Mouse (Mus musculus): ENCODE data around the gene Gm8947. TPM values are rescaled to one million over a fixed set of nuclear protein-coding genes. Genes with fewer than 3 reads are reported as not detected.
"Not testable (repeated sequence)": the region's sequence is repeated elsewhere in the genome, so short reads cannot be mapped to it uniquely, and the experiment has no call there.

The Gm8947 gene
- total RNA-seq (2021) = not detected
- long read RNA-seq, experiment 1 = 0 reads
- long read RNA-seq, experiment 2 = 0 reads

- not testable (repeated sequence) for DNase-seq (ENCODE audit: low spot score in 2 of 2); H3K4me3 ChIP-seq; H3K27ac ChIP-seq
Measured at GRCm38 (mm10) chr1:151192075-151192474, at the start of gene Gm8947. Gene Gm8947, plus strand, starts transcription at chr1:151192376.

- DNase-seq (ENCODE audit: low spot score in 2 of 2) = no peak
- no peak overlapping the region for H3K27ac ChIP-seq
- no peak for TF ChIP-seq CTCF (conservative IDR thresholded peaks at IDR 0.05)
- no peak overlapping the region for H3K4me3 ChIP-seq
Measured at GRCm38 (mm10) chr1:151144471-151145146, 47.6 kb upstream of the Gm8947 start.

- TF ChIP-seq CTCF (conservative IDR thresholded peaks at IDR 0.05) = no peak
- no peak for DNase-seq (ENCODE audit: low spot score in 2 of 2)
- no peak overlapping the region for H3K4me3 ChIP-seq
- no peak overlapping the region for H3K27ac ChIP-seq
Measured at GRCm38 (mm10) chr1:151147801-151148200, 44.4 kb upstream of the Gm8947 start.

GRCm38 (mm10) chr1:151150211-151150610, 42.0 kb upstream of the Gm8947 start:
- TF ChIP-seq CTCF (conservative IDR thresholded peaks at IDR 0.05) = no peak
- no peak overlapping the region for H3K4me3 ChIP-seq
- DNase-seq (ENCODE audit: low spot score in 2 of 2) = no peak
- no peak overlapping the region for H3K27ac ChIP-seq

DNA sequence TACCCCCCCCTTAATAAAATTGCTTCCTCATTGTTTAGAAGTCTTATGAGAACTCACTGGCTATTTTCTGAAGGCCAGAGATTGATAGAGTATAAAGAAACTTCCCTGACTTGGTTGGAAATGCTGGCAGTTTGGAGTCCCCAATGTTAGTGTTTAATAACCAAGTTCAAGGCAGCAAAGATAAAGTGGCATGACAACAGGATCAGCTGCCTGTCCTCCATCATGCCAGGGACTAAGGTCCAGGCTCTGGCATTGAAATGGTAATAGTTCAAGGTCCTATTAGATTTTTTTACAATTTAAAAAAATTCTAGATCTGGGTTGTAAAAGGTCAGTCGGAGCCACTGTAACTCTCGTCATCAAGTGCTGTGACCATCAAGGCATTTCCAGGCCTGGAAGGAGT, 41.1 kb upstream of the Gm8947 start:
- Histone ChIP-seq H3K27ac (no peak overlapping the region), H3K4me3 (no peak overlapping the region)
- no peak for TF ChIP-seq CTCF (conservative IDR thresholded peaks at IDR 0.05)
- DNase-seq (ENCODE audit: low spot score in 2 of 2) = no peak

DNA sequence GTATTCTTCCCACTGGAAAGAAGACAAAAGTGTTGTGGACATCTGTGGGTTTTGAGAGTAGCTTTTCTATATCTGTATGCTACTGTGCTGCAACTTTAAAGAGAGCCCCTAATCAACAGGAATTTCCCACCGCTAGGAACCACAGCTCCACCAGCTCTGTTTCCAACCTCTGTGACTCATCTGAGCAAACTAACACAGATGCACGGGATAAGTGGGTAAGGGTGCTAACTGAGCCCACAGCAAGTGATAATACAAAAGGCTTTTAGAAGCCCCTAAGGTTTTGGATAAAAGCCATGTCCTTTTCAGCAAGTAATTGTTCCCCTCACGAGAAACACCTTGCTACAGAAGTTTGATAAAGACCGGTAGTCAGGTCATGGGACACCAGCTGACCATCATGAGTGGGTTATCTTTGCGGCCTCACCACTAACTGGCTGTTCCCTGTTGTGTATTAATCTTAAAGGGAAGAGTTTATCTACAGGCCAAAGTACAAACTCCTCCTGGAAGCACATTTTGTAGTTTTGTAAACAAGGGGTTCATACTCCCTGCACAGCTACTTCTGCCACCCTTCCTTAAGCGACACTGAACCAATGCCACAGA, 39.0 kb upstream of the Gm8947 start:
- H3K27ac ChIP-seq = no peak overlapping the region
- no peak for TF ChIP-seq CTCF (conservative IDR thresholded peaks at IDR 0.05)
- no peak for DNase-seq (ENCODE audit: low spot score in 2 of 2)
- no peak overlapping the region for H3K4me3 ChIP-seq

DNA sequence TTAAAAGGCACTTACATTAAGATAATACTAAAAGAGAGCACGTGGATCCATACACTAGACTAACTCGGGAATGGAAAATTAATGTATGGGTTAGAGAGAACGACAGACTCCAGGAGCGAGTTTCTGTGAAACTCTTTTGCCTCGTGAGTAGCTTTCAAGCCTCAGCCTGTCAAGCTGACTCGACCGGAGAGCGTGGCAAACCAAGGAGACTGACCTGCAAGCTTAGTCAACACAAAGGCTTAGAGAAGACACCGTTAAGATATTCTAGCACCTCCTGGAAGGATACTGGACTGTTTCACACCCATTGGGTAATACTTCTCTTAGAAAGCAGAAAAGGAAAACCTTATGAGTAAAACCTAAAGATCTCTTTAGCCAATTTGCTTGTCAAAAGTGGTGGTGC, 38.0 kb upstream of the Gm8947 start:
- not testable (repeated sequence) for H3K27ac ChIP-seq; DNase-seq (ENCODE audit: low spot score in 2 of 2); H3K4me3 ChIP-seq

DNA sequence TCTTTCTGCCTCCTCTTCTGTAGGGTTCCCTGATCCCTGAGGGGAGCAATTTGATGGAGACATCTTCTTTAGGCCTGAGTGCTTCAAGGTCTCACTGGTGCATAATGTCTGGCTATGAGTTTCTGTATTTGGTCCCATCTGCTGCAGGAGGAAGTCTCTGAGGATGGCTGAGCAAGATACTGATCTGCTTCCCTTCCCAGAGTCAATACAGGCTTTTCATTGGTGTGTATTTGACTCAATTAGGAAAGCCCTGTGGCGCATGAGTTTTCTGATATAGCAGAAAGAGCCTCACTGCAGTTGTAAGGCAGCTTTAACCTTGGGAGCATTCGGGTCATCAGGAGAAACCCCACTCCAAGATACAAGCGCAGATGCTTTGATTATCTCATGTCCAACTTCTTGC, 36.0 kb upstream of the Gm8947 start:
- DNase-seq (ENCODE audit: low spot score in 2 of 2) = no peak
- H3K4me3 ChIP-seq = no peak overlapping the region
- TF ChIP-seq CTCF (conservative IDR thresholded peaks at IDR 0.05) = no peak
- H3K27ac ChIP-seq = no peak overlapping the region

DNA sequence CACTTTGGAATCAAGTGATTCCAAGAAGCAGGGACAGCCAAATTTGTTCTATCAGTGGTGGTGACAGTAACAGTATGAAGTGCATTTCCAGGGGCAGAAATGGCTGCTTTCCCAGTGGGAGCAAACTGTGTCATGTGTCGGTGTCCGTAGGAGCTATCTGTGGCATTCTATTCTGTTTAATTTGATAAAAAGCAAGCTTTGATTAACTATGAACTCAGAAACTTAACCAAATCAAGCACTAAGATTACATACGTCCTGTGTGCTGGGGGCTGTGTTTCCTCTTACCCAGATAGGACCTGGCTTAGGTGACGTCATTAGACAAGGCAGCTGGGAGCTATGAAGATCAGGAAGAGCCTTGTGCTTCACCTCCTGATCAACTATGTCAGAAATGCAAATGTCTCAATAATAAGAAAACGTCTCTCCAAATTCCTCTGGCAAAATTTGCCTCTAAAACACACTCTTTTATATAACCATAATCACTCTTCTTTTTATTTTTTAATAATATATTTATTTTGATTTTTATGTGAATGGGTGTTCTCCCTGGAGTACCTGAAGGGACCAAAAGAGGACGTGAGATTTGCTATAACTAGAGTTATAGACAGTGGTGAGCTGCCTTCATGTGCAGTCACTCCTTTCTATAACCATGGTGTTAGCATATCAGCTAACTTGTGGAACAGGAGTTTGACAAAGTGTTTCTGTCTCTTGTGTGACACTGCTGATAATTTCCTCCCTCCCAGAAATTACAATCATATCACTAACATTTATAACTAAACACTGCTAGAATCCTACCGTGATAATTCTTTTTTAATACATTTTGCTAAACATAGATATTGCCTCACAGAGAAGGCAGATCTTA, 35.2 kb upstream of the Gm8947 start:
- Histone ChIP-seq H3K27ac (no peak overlapping the region), H3K4me3 (no peak overlapping the region)
- TF ChIP-seq CTCF (conservative IDR thresholded peaks at IDR 0.05) = no peak
- DNase-seq (ENCODE audit: low spot score in 2 of 2) = no peak

DNA sequence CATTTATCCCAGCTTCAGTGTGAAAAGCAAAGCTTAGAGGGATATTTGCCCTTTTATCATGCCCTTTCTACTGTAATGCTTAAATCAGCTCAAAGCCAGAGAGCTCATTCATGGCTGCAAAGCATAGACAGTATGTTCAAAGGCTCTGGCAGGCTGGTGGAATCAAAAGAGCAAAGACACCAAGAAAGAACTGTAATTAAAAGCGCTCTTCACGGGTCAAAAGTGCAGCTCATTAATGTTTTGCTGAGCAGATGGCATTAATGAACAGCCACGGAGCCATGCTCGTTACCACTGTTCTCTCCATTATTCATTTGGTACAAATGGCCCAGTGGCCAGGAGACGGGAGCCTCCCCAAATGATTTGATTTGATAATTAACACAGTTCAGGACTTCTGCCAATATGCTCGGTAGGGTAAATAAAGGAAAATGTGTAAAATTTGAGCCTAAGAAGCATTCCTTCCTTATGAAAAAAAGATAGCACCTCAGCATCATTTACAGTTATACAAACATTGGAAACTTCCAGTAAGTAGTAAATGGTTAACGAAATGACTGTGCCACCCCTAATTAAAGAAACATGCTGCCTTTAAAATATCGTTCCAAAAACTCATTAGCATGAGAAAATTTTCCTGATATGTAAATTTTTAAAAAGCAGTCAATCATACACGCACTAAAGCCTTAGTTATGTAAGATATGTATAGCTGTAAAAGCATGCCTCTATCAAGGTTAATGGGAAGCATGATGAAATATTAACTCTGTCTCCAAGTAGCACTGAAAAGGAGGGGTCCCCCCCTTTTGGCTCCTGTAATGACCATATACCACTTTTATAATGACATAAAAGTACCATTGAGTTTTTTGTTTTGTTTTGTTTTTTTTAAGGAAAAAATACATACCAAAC, 34.0 kb upstream of the Gm8947 start:
- Histone ChIP-seq H3K27ac (no peak overlapping the region), H3K4me3 (no peak overlapping the region)
- no peak for DNase-seq (ENCODE audit: low spot score in 2 of 2)
- TF ChIP-seq CTCF (conservative IDR thresholded peaks at IDR 0.05) = no peak

DNA sequence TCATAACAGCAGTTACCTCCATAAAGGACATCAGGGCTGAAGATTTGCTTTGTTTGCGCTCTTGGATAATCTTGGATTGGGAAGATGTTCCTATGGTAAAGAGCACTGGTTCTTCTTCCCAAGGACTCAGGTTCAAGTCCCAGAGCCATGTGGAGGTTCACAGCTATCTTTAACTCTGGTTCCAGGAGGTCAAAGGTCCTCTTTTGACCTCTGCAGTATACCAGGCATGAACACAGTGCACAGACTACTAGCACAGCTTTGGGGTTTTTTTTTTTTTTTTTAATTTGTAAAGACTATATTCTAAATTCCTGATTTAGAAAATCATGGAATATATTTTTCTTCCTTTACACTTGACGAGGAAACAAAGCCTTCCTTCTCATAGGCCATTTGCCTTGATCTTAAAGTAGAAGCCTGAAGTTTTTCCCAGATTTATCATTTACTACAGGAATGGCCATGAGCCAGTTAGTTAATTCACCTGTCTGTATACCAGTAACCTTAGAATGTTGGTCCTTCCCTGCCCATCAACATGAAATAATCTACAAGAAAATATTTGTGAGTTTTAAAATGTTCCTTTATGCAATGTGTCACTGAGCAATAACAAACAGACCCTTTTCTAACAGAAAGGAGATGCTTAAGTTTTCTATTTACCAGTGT, 33.2 kb upstream of the Gm8947 start:
- no peak overlapping the region for H3K27ac ChIP-seq
- H3K4me3 ChIP-seq = no peak overlapping the region
- no peak for DNase-seq (ENCODE audit: low spot score in 2 of 2)
- TF ChIP-seq CTCF (conservative IDR thresholded peaks at IDR 0.05) = no peak

GRCm38 (mm10) chr1:151166031-151166430, 26.1 kb upstream of the Gm8947 start:
- Histone ChIP-seq H3K27ac (no peak overlapping the region), H3K4me3 (no peak overlapping the region)
- TF ChIP-seq CTCF (conservative IDR thresholded peaks at IDR 0.05) = no peak
- no peak for DNase-seq (ENCODE audit: low spot score in 2 of 2)

Data from layer of hippocampus, adult 2 months (tissue).